Mouse (Mus musculus) liver (tissue): ENCODE measurements around the gene Tmem179.

Source experiments
- DNase-seq: peaks from one replicate; pipeline ENCODE4 v3.0.0-alpha.2; 2020; ENCODE audit warnings: mixed read lengths

Tmem179 gene

DNA sequence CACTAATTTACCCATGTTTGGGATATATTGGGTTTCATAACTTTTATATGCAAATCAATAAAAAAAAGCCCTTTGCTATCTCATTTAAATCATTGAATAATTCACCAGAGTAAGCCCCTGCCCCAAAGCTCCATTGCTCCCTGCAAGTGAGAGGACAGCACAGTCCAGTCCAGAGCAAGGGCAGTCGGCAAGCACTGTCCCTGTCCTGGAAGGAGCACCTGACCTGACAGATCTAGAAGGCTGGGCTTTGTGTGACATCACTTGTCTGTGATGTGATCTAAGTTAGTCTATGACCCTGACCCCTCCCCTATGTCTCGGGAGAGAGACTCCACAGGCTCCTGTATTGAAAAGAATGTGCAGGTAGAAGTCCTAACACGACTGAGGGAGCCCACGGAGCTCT is 17.2 kb upstream of the Tmem179 start:
- DNase-seq: no peak

DNA sequence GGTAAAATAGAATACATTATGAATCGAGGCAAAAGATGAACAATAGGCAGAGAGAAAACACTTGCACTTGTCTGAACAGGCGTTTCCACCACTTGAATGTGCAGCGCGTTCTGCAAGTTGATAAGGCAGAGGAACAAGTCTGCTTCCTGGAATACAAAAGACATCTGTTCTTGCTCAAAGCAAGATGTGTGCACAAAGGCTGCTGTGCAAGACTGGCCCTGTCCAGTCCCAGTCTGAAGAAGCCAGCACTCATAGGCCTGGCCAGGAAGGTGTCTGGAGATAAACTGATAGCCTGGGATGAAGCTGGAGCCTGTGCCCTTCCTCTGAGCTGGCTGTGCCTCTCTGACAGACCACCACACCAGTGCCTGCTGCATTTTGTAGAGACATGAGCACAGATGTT is 1.6 kb upstream of the Tmem179 start:
- DNase-seq: peak; percentile 26

DNA sequence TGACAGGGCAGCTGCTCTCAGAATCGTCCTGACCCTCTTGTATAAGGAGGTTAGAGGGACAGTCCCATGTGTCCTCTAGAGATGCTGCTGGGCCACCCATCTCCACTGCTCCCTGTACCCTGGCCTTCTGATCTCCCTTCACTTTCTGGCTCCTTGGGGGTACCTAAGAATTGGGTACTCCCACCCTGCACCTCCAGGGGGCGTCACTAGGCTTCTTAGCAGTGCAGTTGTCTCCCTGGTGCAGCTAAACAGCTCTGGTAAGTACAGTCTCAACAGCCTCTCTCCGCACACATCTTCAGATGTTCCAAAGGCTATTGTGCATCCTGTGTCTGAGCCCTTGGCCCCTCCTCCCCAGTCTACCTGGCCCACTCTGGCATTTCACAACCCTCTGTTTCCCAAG is 1.6 kb downstream of the Tmem179 start:
- no peak for DNase-seq

DNA sequence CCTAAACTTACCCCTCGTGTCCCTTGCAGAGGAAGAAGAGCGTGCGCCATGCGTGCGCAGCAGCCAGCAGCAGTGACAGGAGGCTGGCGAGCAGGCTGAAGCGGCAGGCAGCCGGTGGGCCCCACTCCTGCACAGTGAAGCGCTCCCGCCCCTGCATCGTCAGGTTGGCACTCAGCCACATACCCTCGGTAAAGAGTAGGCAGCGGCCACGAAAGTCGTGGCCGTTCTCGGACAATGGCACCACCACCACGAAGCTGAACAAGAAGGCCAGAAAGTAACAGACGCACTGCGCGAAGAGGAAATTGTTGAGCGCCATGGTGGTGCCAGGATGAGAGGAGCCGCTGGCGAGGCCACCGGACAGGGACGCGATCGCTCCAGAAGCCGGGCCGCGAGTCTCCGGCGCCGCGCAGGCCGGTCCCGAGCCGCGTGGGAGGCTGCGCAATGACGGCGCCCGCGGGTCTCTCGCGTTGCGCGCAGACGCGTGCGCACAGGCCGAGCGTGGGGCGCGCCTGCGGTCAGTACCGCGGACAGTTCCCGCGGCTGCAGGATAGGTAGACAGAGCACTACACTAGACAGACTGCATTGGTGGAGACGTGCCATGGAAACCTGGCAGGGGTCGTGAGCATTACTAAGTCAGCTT is 5.7 kb downstream of the Tmem179 start:
- DNase-seq: peak; percentile 43

DNA sequence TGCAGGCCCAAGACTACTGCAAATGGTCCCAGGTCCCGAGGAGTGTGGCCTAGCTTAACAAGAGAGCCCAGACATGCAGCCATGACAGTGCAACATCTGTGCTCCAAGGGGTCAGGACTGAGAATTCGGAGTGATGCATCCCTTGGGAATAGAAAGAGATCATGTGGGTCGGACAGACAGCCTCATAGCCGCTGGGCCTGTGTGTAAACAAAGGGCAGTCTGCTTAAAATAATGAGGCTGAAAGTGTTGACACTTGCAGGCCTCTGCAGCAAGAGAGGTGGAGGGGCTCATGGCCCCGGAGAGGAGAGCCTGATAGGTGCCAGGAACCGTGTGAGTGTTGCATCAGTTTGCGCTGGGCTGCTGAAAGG is 6.2 kb downstream of the Tmem179 start:
- DNase-seq: no peak

DNA sequence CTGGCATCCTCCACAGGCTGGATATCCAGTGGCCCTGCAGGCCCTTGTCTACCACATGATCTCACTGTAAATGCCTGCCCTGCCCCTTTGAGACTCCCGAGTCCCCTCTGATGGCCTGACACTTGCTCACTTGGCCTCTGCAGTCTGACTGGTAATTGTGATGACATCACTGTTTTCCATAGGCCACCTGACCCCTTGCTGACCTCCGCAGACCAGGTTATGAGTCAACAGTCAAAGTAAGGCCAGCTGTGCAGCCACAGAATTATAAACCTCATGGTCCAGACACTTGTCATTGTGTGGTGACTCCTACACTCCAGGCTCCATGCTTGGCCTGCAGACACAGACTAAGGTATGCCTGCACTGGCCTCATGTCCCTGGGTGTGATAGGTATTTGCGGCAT is 8.6 kb downstream of the Tmem179 start:
- no peak for DNase-seq

DNA sequence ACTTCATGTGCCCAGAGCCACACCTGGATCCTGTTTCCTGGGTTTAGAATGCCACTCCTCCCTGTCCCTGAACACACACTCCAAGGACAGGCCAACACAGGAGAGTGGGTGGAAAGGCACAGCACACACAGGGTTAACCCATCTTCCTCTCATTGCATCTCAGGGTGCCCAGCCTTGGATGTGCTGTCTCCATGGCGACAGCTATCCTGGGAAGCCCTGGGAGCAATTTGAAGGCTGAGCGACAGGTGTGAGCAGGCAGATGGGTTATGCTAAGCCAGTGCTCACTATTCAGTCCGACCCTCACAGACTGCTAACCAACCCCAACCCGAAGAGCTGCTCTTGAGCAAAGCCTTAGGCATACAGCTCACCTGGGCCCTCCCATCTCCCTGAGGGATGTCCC is 9.3 kb downstream of the Tmem179 start:
- no peak for DNase-seq

DNA sequence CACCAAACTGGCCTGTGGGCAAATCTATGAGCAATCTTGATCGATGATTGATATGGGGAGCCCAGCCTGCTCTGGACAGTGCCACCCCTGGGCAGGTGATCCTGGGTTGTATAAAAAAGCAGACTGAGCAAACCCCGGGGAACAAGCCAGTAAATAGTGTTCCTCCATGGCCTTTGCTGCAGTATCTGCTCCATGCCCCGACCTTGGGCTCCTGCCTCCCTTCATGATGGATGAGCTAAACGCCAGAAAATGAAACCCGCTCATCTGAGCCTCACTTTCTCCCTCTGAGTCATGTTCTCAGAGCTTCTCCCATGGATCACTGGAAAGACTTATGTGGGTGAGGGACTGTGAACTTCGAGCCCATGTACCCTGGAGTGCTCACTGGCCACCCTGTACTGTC is 10.3 kb downstream of the Tmem179 start:
- DNase-seq: no peak

DNA sequence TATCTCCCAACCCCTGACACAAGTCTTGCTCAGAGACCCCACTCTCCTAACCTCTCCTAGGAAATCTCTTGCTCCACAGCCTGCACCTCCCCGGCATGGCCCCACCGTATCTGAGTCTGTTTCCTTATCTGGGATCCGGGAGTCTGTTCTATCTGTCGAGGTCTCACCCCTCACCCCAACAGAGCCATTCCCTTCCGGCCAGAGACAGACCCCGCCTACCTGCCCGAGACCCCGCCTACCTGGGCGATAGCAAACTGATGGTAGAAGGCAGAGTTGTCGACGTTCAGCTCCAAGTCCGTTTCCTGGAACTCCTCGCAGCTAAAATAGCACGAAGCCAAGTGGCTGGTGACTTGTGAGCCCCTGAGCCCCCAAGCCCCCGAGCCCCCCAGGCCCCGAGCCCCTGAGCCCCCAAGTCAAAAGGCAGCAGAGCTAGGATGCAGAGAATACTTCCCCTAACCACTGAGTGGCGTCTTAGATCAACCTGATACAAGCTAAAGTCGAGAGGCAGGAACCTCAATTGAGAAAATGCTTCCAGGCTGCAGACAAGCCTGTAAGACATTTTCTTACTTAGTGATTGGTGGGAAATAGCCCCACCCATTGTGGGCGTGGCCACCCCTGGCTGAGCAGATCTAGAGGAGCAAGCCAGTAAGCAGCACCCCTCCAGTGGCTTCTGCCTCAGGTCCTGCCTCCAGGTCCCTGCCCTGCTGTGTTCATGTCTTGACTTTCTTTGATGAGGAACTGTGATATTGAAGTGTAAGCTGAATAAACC is 13.4 kb downstream of the Tmem179 start:
- peak; percentile 52 for DNase-seq

DNA sequence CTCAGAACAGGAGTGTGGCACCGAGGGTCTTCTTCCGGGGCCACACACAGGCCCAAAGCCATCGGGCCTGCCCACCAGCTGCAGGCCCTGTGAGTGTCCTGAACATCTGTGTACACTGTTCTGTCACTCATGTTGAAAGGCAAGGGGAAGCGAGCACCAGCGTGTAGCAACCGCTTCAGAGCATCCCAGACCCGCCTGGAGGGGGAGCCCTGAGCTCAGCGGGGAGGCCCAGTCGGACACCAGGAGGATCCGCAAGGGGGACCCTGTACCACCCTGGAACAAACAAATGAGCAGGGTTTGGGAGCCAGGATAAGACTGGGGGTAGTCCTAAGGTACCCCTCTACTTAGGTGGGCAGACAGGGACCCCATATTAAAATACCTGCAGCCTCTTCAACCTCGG is 17.9 kb downstream of the Tmem179 start:
- DNase-seq: peak; percentile 41

DNA sequence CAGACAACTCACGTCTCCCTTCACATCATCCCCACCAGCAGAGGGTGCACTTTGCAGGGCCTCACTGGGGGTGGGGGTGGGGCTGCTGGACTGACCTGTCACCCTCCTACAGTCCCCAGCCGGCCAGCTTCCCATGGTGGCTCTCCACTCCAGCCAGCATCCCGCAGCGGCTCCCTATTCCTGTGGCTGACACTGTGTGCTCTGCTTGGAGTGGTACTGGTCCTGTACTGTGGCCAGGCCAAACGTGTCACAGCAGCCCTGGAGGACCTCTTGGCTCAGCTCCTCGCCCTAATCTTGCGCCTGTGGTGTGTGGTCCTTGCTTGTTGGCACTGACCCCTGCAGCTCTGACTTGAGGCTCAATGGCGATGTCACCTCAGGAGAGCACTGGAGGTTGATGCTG is 18.8 kb downstream of the Tmem179 start:
- no peak for DNase-seq

DNA sequence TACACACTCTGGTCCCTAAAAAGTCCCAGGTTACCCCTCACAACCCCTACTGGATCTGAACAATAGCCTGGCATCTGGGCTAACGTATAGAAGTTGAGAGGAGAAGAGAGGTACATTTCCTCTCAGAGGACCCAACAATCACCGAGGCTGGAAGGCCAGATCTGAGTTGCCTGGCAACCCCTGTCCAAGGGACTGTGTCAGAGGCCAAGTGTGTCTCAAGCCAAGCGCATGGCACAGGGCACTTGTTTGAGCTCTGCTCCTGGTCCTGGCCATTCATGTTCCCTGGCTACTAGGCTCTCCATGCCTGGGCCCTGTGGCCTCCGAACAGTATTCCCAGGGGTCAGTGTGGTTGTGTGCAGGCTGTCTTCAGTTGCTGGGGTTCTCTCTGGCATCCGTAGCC is 20.4 kb downstream of the Tmem179 start:
- DNase-seq: no peak

DNA sequence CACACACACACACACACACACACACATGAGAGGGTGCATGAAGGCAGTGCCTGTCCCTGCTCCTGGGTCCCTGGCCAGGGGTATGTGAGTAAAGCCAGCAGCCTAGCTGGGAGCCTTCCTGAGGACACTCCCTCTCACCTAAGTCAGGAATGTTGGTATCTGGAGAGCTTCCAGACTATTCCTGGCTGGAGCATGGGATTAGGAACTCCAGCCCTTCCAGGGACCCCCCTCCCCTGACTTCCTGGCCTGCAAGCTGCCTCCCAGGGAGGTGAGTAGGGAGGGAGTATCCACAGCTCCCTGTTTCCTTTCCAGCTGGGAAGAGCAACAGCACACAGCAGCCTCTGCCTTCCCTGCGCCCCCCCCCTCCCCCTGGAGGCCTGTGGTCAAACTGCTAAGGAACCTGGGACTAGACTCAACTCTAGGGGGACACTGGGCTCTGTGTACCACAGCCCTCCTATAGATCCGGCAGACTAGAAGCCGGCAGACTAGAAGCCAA is 26.1 kb downstream of the Tmem179 start:
- peak; percentile 29 for DNase-seq

DNA sequence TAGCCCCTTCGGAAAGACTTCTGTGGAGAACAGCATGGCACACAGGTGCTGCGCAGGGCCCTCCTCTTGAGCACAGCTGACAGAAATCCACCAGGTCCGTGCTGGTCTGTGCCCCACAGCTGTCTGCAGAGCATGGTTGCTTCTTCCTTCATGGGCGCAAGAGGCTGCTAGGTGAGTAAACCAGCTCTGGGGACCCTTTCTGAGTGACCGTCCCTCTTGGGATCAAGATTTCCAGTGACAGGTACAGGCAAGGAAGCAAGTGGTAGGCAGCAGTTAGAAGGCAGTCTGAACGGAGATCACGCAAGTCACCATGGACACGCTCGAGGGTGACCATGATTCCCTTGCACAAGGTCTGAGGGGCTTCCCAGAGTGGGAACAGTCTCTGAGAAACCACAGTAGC is 27.0 kb downstream of the Tmem179 start:
- DNase-seq: no peak

DNA sequence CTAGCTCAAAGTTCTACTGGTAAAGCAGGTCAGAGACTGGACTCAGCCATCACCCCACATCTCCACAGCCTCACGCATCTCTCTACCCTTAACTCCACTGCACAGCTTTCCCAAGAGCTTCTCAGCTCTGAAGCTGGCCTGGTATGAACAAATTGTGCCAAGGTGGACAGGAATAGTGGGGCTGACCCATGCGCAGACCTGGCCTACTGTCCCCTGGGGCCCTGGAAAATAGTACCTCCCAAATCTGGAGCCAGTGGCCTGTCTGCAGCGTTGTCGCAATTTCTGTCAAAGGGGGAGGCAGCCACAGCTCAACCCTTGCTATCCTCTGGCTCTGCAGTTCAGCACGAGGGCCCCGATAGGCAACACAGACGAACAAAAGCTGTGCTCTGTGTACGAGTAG is 27.4 kb downstream of the Tmem179 start, which contains the start of gene A530016L24Rik:
TSS of gene A530016L24Rik (plus strand) at position 315 of the 400 bp plus-strand sequence.
- DNase-seq: no peak

DNA sequence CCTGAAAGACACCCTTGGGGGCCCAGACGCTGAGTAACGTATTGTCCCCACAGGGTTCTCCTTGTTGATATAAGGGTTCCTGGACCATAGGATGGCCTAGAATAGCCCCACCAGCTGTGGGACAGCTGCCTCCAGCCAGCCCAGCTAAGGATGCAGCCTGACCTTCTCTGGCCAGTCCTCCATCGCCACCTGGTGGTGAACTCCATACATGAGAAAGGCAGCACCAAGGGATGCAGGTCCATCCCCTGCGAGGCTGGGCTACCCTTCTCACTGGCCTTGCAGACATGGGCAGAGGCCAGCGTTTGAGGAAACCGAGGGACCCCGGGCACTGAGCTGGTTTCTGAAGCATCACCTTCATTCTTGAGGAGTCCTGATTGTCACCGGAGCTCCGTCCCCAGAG is 42.8 kb downstream of the Tmem179 start:
- DNase-seq: peak; percentile 77

DNA sequence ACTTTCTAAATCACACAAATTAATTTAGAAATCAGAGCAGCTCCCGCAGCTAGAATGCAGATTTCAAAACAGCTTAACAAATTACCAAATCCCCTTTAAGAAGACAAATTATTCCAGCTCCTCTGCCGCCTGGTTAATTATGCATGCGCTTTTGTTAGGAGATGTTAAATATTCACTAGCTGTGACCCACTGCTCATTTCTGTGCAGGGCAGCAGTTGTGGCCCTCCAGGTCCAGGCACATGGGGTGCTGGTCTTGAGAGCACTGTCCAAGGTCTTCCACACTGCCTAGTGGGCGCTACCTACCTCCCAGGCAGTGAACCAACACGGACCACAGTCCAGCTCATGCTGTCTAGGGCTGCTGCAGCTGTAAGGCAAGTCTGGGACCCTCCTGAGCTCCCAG is 46.3 kb downstream of the Tmem179 start:
- no peak for DNase-seq

DNA sequence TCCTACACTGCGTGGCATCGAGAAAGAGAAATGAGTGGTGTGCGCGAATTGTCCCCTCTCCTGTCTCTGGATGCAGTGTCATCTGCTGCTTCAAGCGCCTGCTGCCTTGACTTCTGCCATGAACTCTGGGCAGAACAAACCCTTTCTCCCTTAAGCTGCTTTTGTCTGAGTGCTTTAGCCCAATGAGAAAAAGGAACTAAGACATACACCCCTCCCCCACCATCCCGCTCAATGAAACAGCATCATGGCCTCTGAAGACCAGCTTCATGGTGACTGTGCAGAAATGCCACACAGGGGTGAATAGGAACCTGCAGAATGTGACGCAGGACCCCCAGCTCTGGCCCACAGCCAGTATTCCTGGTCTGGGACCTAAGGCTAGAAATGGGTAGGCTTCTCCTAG is 47.2 kb downstream of the Tmem179 start:
- no peak for DNase-seq

DNA sequence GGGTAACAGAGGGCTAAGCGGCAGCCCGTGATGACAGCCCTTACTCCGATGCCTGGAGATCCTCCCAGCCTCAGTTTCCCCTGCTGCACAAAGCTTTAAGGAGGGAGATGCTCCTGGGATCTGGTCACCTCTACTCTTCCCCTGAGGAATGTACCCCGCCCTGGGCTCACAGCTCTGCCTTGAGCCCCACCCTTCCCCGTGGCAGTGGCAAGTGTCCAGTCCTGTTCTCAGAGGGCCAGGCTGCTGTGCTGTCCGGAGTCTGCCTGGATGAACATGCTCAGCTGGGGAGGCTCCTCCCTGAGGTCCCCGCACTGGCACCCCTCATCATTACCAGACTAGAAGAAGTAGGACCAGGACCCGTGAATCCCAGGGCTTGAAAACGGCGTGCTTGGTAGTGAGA is 49.2 kb downstream of the Tmem179 start:
- DNase-seq: no peak

DNA sequence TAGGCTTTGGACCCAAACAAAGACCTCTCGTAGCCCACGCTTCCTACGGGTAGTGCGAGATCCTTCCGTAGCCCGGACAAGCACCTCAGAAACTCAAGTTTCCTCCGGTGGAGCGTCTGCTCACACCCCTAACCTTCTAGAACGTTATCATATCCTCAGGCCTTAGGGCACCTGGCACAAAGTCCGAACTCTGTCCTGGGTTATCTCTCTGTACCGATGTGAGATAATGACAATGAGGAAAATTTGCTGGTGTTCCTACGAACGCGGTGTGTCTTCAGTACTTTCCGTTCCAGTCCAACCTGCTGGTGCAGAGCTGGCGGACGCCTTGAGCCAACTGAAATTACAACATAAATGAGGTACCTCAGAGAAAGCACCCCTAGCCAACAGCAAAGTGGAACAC is 50.6 kb downstream of the Tmem179 start:
- no peak for DNase-seq

DNA sequence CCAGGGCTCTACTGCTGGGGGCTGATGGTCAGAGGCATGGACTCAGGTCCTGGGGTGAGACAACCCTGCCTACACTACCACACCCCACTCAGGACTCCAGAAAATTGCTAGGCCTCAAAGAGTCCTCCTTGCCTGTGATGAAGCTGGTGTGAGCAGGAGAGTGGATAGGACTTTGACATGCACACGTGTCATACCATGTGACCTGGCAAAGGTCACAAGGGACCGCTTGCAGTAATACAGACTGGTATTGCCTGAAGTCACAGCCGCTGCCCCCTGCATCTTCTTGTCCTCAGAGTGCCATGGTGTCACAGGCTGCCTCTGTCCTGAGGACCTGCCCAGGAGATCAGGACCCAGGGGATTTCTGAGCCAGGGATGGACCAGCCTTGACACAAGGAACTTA is 52.0 kb downstream of the Tmem179 start:
- DNase-seq: no peak

DNA sequence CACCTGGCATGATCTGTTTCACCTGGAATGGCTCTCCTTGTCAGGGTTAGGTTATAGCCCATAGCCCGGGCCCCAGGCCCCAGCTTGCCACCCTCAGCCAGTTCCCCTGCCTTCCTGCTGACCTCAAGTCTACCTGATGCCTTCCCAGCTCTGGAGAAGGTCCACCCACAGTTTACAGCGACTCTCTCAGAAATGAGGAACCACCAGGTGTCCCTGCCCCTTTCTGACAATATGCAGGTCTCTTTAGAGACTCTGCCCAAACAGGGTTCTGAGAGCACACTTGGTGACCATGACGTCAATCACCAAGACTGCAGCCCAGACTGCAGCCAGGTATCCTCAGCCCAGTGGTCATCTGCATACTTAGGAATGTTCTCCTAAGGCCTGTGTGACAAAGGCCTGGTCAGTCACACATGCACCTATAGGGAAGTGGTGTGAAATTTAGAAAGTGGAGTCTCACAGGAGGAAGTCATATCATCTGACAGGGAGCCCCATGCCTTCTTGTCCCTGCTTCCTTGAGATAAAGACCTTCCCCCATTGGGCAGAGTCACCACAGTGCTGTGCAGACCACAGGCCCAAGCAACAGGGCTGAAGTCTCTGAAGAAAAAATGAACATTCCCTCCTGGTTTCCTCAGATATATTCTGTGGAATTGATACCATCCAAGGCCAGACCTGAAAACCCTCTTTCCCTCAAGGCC is 52.6 kb downstream of the Tmem179 start:
- DNase-seq: no peak

DNA sequence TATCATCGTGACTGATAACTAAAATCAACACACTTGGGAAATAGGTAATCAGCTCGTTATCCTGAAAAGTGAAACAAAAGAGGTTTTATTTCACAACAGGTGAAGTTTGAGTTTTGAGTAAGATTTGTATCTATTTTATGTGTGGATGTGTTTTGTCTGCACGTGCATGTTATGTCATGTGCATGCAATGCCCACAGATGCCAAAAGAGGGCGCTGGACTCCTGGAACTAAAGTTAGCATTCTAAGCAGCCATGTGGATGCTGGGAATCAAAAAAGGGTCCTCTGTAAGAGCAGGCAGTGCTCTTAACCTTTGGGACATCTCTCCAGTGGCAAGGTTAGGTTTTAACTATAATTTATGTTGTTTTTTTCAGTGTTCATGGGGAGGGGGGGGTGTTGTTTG is 53.3 kb downstream of the Tmem179 start:
- DNase-seq: peak; percentile 16

DNA sequence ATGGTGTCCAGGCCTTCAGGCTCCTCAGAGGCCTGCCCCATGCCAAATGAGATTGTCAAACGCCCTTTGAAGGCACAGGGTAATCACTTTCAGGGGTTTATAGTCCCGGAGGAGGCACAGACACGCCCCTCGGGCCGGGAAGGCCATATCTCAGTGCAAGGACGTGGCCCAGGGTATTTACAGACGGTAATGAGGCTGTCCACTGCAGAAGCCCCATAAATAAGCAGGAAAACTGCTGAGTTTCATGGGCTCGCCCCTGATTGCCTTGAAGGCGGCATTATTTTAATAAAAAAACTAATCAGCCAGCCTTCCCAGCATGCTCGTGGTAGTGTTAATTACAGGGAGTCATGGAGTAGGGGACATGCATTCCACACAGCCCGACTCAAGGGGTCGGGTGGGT is 54.1 kb downstream of the Tmem179 start:
- DNase-seq: no peak
